Mouse (Mus musculus) layer of hippocampus, adult 2 months (tissue): ENCODE measurements around the gene Lrrc8a. TPM values are rescaled to one million over a fixed set of nuclear protein-coding genes. Genes with fewer than 3 reads are reported as not detected.

Experiments
- DNase-seq, 2 experiments: peaks; one replicate each; pipeline ENCODE4 v3.0.0; 2022; ENCODE audit warnings: low spot score in 2 of 2
- H3K27ac ChIP-seq: fragments of 200-600 bp; 2 replicates; pipeline ENCODE4 v1.8.1; 2022
- H3K4me3 ChIP-seq: fragments of 200-600 bp; 2 replicates; pipeline ENCODE4 v1.8.1; 2022; ENCODE audit warnings: mild to moderate bottlenecking
- CTCF ChIP-seq: fragments of 200-600 bp; conservative IDR thresholded peaks from 2 replicates; pipeline ENCODE4 v1.8.1; 2022; ENCODE audit warnings: antibody characterized with exemption, mild to moderate bottlenecking, moderate library complexity
- long read RNA-seq, 2 experiments: library from polyadenylated mRNA; stranded (forward); transcript quantifications; one replicate each; pipeline ENCODE4 v2.0.0; 2021; ENCODE audit warnings: borderline mapping rate in 2 of 2
- total RNA-seq, 2 experiments: library from RNA; stranded (reverse); gene quantifications; 2 replicates each; pipeline ENCODE4 v1.2.3; 2021

Lrrc8a gene
- total RNA-seq: 10 to 100 TPM; 56.8 to 59.3 TPM
- long read RNA-seq, experiment 1, full-length matches to known transcripts: 7 of 7 reads
- long read RNA-seq, experiment 1, partial matches to known transcripts: 0 of 7 reads
- long read RNA-seq, experiment 1, other reads (novel, unspliced or antisense): 0 of 7 reads
- long read RNA-seq, experiment 2, full-length matches to known transcripts: 13 of 15 reads
- long read RNA-seq, experiment 2, partial matches to known transcripts: 2 of 15 reads
- long read RNA-seq, experiment 2, other reads (novel, unspliced or antisense): 0 of 15 reads

DNA sequence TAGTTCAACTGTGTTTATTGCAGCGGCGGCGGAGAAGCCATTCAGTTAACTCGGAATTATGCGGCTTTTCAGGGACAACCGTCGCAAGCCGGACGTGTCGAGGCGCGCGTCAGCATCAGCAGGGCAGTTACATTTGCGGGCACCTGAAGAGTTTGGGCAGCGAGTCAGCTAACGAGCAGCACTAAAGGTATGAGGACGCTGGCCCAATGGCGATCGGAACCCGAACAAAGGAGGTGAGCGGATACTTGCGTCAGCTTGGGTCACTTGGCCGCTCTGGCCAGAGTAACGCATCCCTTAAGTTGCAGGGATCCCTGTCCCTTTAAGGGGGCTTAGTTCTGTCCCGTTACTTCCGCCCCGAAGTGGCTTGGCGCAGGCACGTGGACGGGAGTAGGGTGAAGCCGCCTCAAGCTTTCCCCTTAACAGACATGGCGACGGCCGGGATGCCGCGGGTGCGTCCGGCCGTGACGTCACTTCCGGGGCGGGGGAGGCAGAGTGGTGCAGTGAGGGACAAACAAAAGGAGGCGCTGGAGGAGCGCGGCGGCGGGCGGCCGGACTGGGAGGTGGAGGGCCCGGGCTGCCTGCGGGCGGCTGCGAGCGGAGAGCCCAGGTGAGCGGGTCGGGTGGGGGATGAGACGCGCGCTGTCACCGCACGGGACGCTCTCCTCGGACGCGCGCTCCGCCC lies at the start of gene Lrrc8a:
Gene Lrrc8a, plus strand, starts transcription at position 517 of the 682 bp plus-strand sequence.
- DNase-seq: peak; percentile 100
- Histone ChIP-seq H3K4me3 (peak within 1 kb of the TSS; percentile 94), H3K27ac (peak within 1 kb of the TSS; percentile 96)
- peak; percentile 60 for TF ChIP-seq CTCF

DNA sequence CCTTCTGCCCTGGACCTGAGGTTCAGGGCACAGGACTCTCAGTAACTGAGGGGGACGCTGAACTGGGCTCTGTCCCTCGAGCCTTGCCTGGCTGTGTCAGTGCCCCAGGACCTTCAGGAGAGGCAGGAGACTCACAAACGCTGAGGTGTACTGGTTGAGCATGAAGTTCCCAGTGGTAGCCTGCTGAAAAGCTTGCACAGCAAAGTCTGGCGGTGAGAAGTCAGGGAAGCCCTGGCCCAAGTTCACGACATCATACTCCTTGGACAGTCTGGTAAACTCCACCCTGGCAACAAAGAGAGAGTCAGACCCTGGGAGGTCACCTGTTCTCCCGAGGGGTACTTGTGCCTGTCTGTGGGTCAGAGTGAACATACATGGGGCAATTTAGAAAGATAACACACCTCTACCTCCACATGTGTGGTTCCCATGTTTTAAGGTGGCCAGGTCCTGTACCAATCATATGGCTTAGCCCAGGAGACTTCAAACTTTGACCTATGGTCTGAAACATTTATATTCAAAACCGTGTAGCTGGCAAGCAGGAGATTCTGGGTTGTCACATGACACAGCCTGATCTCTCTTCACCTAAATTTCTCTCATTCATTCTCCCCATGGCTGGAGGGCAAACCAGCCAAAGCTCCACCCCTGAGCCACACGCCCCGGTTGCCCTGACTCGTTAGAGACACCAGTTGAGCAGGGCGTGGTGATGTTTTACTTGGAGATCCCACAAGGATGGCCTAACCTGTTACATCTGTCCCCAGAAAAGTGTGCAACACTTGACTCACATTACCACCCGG lies 45.5 kb upstream of the Lrrc8a start:
- no peak for DNase-seq
- no peak for TF ChIP-seq CTCF
- Histone ChIP-seq H3K4me3 (no peak overlapping the region), H3K27ac (no peak overlapping the region)

DNA sequence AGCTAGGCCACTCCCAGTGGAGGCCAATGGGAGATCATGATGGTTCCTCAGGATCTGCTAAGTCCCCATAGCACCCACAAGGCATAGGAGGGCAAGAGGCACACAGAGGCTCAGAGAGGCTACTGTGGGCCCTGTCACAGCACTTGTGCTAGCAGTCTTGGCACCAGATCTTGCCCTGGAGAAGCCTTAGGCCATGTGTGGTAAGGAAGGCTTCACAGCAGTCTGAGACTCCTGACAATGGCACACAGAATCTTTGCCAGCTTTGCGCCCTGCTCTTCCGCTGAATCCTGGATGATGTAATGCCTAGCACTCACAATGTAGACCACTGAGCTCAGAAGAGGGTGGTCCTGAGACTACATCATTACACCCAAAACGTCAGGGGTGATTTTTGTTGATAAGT lies 42.9 kb upstream of the Lrrc8a start:
- TF ChIP-seq CTCF: no peak
- no peak overlapping the region for H3K27ac ChIP-seq
- no peak for DNase-seq
- no peak overlapping the region for H3K4me3 ChIP-seq

DNA sequence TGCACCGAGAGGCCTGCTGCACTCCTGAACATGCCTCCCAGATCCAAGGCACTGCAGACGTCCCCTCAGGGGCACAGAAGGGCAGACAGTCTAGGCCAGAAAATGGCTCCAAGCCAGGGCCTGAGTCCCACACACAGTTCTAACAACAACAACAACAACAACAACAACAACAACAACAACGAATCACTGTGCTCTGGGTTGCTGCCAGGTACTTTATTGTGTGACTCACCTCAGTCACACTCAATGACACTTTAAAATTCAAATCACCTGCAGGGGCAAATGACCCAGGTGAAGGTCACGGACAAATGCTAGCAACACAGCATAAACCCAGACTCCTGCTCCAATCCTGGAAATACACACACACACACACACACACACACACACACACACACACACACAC lies 39.5 kb upstream of the Lrrc8a start:
- Histone ChIP-seq H3K27ac (no peak overlapping the region), H3K4me3 (no peak overlapping the region)
- DNase-seq: no peak
- no peak for TF ChIP-seq CTCF

DNA sequence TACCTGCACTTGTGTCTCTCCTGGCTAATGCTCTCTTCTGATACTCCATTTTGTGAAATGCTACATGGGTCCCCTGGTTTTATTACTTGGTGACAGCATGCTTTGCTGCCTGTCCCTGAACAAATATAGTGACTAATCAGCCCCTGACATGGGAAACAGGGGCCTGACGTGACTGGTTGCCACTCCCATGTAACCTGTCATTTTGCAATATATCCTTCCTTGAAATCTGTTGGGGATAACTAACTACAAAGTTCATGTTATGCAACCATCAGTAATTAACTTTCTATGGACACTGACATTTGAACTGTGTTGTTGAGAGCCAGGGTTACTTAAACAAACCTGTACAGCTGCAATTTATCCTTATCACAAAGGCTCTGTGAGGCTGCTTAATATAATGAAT lies 37.5 kb upstream of the Lrrc8a start:
- TF ChIP-seq CTCF: no peak
- H3K27ac ChIP-seq: no peak overlapping the region
- DNase-seq: no peak
- no peak overlapping the region for H3K4me3 ChIP-seq

DNA sequence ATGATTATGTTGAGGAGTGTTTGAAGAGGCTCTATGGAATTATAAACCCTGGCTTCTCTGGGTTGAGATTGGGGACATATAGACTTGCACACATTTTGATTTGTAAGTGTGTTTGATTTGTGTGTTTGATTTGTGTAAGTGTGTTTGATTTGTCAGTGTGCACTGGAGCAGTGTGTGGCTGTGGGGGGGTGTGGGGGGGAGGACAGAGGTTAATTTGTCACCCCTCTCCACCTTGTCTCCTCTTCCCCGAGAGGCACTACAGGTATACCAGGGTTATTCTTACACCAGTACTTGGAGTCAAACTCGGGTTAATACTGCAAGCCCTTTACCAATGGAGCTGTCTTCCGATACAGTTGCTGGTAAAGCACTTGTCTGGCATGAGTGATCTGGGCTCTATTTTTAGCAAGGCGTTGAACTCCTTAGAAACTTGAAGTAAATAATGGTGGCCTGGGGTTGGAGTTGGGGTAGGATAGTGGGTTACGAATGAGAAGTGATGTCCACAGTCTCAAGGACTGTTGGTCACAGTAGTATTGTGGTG lies 37.1 kb upstream of the Lrrc8a start:
- H3K4me3 ChIP-seq: no peak overlapping the region
- no peak overlapping the region for H3K27ac ChIP-seq
- no peak for DNase-seq
- TF ChIP-seq CTCF: no peak

DNA sequence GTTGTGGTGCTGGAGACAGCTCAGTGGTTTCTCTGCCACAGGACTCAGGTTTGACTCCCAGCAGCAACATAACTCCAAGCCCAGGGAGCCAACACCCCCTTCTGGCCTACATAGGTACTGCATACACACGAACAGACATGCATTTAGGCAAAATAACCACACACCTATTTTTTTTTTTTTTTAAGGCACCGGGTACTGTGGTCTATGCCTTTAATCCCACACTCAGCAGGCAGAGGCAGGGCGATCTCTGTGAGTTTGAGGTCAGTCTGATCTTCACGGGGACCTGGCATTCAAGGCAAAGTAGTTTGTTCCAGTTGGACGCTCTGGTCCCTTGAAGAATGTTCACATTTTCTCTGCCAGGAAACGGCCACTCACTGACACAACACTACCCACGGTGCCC lies 34.1 kb upstream of the Lrrc8a start:
- peak; percentile 65 for TF ChIP-seq CTCF
- no peak for DNase-seq
- Histone ChIP-seq H3K4me3 (no peak overlapping the region), H3K27ac (no peak overlapping the region)

DNA sequence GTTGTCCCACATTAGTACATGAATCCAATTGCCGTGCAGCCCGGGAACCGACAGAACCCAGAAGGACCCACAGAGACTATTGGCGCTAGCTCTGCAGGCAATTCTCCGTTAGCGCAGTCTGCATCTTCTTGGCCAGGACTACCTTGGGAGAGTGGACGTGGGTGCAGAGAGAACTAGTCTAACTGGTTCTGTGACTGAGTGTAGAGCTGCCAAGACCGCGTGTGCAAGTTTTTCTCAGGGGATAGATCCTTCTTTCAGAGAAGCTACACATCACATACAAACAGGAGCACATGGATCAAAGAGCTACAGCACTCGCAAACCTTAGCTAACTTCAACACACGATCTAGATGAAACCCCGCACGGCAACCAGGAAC lies 32.3 kb upstream of the Lrrc8a start:
- TF ChIP-seq CTCF: no peak
- Histone ChIP-seq H3K4me3 (peak overlapping the region; percentile 80), H3K27ac (peak overlapping the region; percentile 90)
- DNase-seq: peak in 1 of 2 experiments; percentile 16

DNA sequence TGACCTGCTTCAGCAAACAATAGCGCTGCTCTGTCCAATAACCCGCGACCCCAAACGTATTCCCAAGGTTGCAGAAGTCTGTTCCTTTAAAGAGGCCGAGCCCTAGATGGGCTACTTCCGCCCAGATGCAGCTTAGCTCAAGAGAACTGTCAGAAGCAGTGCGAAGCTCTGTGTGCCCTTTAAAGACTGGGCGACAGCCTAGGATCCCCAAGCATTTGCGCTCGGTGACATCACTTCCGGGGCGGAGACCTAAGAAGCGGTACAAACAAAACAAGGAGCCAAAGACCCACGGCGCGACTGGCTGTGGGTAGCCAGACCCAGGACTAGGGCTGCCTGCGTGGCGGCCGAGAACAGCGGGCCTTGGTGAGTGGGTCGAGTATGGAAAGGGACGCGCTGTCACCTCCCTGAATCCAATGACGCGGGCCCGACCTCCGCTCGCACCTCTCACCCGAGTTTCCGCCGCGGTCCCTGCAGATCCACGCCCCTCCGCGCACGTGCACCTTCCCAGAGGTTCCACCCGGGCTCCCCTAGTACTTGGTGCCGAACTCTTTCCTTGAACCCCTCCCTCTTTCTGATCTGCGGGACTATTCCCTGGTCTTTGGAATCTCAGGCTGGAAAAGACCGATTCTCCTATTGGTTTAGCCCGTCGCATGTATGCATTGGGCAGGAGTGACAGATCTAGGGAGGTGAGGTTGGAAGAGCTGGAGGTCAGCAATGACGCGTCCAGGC lies 31.7 kb upstream of the Lrrc8a start, which contains the start of gene Kyat1:
Gene Kyat1, minus strand, starts transcription at position 219 of the 729 bp plus-strand sequence.
- no peak for TF ChIP-seq CTCF
- DNase-seq: peak; percentile 92 to 94
- Histone ChIP-seq H3K4me3 (peak within 1 kb of the TSS; percentile 80), H3K27ac (peak within 1 kb of the TSS; percentile 90)

DNA sequence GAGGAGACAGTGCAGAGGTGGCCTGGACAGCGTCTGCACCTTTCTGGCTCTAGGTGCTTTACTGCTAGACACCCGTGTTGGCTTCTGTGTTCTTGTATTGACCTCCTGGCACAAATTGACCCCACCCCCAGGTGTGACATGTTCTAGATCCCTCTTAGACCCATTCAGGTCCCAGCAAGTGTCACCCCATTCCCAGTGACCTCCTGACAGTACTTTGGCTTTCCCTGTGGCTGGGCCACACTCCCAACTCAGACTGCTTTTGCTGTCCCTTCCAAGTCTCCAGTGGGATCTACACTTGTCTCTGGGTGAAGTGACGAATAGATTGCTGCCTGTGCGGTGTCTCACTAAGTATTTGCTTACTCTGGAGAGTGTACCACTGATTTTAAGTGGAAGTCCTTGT lies 30.1 kb upstream of the Lrrc8a start:
- no peak overlapping the region for H3K27ac ChIP-seq
- DNase-seq: no peak
- H3K4me3 ChIP-seq: no peak overlapping the region
- TF ChIP-seq CTCF: no peak

DNA sequence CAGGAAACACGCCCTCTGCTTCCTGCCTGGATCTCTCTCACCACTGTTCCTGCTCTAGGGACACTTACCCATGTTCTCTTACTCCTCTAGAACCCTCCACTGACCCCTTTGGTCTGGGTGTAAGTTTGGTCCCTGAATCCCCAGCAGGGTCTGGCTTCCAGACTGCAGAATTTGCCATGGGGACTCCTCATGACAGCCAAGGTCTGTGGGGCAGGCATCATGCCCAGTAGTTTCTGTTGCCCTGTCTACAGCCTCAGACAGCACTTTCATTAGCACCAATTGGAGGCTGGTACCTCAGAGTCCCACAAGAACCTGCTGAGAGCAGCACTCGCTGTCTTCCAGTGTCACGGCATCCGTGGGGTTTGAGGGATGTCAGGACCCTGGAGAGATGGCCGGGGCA lies 29.6 kb upstream of the Lrrc8a start:
- no peak for TF ChIP-seq CTCF
- DNase-seq: no peak
- Histone ChIP-seq H3K27ac (no peak overlapping the region), H3K4me3 (no peak overlapping the region)

DNA sequence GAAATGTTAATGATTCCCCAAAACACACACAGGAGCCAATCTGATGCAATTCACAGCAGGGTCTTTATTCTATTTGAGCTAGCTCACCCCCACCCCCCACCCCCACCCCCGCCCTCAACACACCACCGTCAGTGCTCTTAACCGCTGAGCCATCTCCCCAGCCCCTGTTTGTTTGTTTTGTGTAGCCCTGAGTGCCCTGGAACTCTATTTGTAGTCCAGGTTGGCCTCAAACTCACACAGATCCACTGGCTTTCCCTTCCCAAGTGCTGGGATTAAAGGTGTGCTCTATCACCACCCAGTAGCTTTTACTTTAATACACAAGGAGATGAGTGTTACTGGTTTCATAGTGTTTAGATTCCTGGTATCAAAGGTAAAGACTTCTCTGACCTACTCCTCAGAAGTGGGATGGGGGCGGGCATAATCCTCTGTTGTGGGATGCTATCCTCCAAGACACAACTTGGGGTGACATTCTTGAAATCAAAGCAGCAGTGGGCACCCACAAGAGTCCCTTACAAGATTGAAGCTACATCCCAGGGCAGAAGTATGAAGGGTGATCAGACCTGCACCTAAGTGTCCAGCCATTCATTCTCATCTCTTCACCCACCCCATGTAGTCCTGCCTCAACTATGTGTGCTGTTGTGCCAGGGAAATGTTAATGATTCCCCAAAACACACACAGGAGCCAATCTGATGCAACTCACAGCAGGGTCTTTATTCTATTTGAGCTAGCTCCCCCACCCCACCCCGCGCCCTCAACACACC lies 25.9 kb upstream of the Lrrc8a start:
- H3K27ac ChIP-seq: no peak overlapping the region
- DNase-seq: no peak
- H3K4me3 ChIP-seq: no peak overlapping the region
- no peak for TF ChIP-seq CTCF
